Mouse (Mus musculus) lung, adult 2 months (tissue): ENCODE results near the gene Pdia2. TPM values are rescaled to one million over a fixed set of nuclear protein-coding genes. Genes with fewer than 3 reads are reported as not detected.

ENCODE experiments used
- DNase-seq: peaks from one replicate; pipeline ENCODE4 v3.0.0; 2022
- H3K4me1 ChIP-seq: fragments of 200-500 bp; 2 replicates; pipeline ENCODE4 v1.6.1; 2011; ENCODE audit warnings: low read length; ENCODE audit not compliant: control insufficient read depth, insufficient read depth
- H3K4me3 ChIP-seq: fragments of 200-500 bp; replicated peaks from 2 replicates; pipeline ENCODE3; 2011; ENCODE audit warnings: low read depth, mild to moderate bottlenecking, control low read depth, low read length; ENCODE audit errors: extremely low read depth
- CTCF ChIP-seq: fragments of 200-500 bp; IDR thresholded peaks from 2 replicates; pipeline ENCODE4 v1.5.1; 2011; ENCODE audit warnings: mild to moderate bottlenecking, low read length, control low read depth; ENCODE audit not compliant: insufficient read depth
- POLR2A ChIP-seq: fragments of 200-500 bp; IDR thresholded peaks from 2 replicates; pipeline ENCODE4 v1.6.1; 2011; ENCODE audit warnings: low read depth, mild to moderate bottlenecking, control low read depth, low read length, borderline replicate concordance; ENCODE audit errors: extremely low read depth
- WGBS: fragments of 180-500 bp; shearing (Covaris S2); methylation state at CpG from one replicate; pipeline ENCODE4 v1.1.7; 2018; 5-methylcytosine and 5-hydroxymethylcytosine counted together
- polyA plus RNA-seq: library from polyadenylated mRNA; depleted of rRNA; stranded (reverse); fragments of >200 nt; gene quantifications from 2 replicates; pipeline ENCODE4 v1.2.3, GENCODE M21; 2012; rRNA removed

Gene Pdia2
- polyA plus RNA-seq, 1 experiment, result 0.62 TPM

GRCm38 (mm10) chr17:26168039-26168438, 30.8 kb downstream of the Pdia2 start:
- no peak for DNase-seq
- TF ChIP-seq POLR2A (no peak), CTCF (no peak)
- H3K4me1 ChIP-seq, result peaks cover 3% of the 10 kb centered on the region; the same call in 1 of the 2 replicates
- 55% methylated on average over 2 of the region's 2 CpGs for WGBS
- H3K4me3 ChIP-seq, result no peak overlapping the region

GRCm38 (mm10) chr17:26162736-26163135, 36.2 kb downstream of the Pdia2 start:
- H3K4me1 ChIP-seq, result 0 out of 2 replicates have a peak, but pooled peaks cover 3% of the 10 kb centered on the region
- TF ChIP-seq CTCF (no peak), POLR2A (no peak)
- DNase-seq, result no peak
- H3K4me3 ChIP-seq, result no peak overlapping the region
- WGBS, result 78% methylated on average over 1 of the region's 1 CpGs

GRCm38 (mm10) chr17:26151886-26152630, 46.8 kb downstream of the Pdia2 start:
- TF ChIP-seq POLR2A (no peak), CTCF (no peak)
- no peak overlapping the region for H3K4me3 ChIP-seq
- WGBS, result 93% methylated on average over 2 of the region's 2 CpGs

GRCm38 (mm10) chr17:26149056-26149455, 49.8 kb downstream of the Pdia2 start:
- H3K4me3 ChIP-seq, result no peak overlapping the region
- 76% methylated on average over 2 of the region's 2 CpGs for WGBS
- no peak for DNase-seq
- no peak for TF ChIP-seq CTCF
- TF ChIP-seq POLR2A, result no peak
- no peaks in the 10 kb centered on the region; the same call in 1 of the 2 replicates for H3K4me1 ChIP-seq

More at GRCm38 (mm10) chr17:26151886-26152630, 46.8 kb downstream of the Pdia2 start:
- no peaks in the 10 kb centered on the region; the same call in 1 of the 2 replicates for H3K4me1 ChIP-seq
- DNase-seq, result no peak

Other genes starting within 250 kb of the Pdia2 start
- gene A930017K11Rik, start 246.5 kb downstream of the Pdia2 start, polyA plus RNA-seq, result not detected in 2 replicates
- gene Capn15, start 213.3 kb downstream of the Pdia2 start, polyA plus RNA-seq, result 45.9 and 49.7 TPM in 2 replicates
- gene Rab11fip3, start 129.5 kb downstream of the Pdia2 start, polyA plus RNA-seq, result 41.3 and 46.5 TPM in 2 replicates
- gene Decr2, start 108.8 kb downstream of the Pdia2 start, polyA plus RNA-seq, result 12.1 and 16.7 TPM in 2 replicates
- 5.4 and 7.5 TPM in 2 replicates for gene Nme4, start 103.5 kb downstream of the Pdia2 start, polyA plus RNA-seq
- gene Tmem8, start 85.8 kb downstream of the Pdia2 start, polyA plus RNA-seq, result 60.0 and 65.3 TPM in 2 replicates
- 43.4 and 46.7 TPM in 2 replicates for gene Mrpl28, start 75.6 kb downstream of the Pdia2 start, polyA plus RNA-seq
- 14.0 and 17.5 TPM in 2 replicates for gene Axin1, start 60.4 kb downstream of the Pdia2 start, polyA plus RNA-seq
- 52.9 and 59.5 TPM in 2 replicates for gene Rgs11, start 3.9 kb upstream of the Pdia2 start, polyA plus RNA-seq
- gene Arhgdig, start 8.7 kb upstream of the Pdia2 start, polyA plus RNA-seq, result 27.3 and 30.4 TPM in 2 replicates
- gene Fam234a, start 45.2 kb upstream of the Pdia2 start, polyA plus RNA-seq, result 60.4 and 76.1 TPM in 2 replicates
- 16.9 and 19.1 TPM in 2 replicates for gene Luc7l, start 53.8 kb upstream of the Pdia2 start, polyA plus RNA-seq
- 14.5 and 38.8 TPM in 2 replicates for gene Neurl1b, start 215.7 kb upstream of the Pdia2 start, polyA plus RNA-seq